Mouse (Mus musculus): ENCODE results near the gene Apold1. TPM values are rescaled to one million over a fixed set of nuclear protein-coding genes. Genes with fewer than 3 reads are reported as not detected.
A peak's percentile ranks its signal among the peaks of the same experiment; 100 is the strongest.

Gene Apold1
- total and polyA plus RNA-seq, 3 experiments = 0.08 to 0.12 TPM; not detected in 1

GRCm38 (mm10) chr6:134988377-134988776 is 6.9 kb downstream of the Apold1 start:
- Histone ChIP-seq H3K36me3 (ENCODE audit: control insufficient read depth in 1 of 2, insufficient read depth in 2 of 2, low read length in 2 of 2) (peaks cover 0 to 7% of the 10 kb centered on the region in 2 experiments; a peak in 2 of 4 replicates), H3K9me3 (replicated peaks; ENCODE audit: insufficient read depth, low read length) (no peaks in the 10 kb centered on the region), H3K4me1 (ENCODE audit: control insufficient read depth in 1 of 2, insufficient read depth in 2 of 2, low read length in 2 of 2) (peaks cover 5 to 27% of the 10 kb centered on the region in 2 experiments), H3K79me2 (ENCODE audit: control insufficient read depth, insufficient read depth, low read length, poor library complexity) (no peaks in the 10 kb centered on the region; the same call in 1 of the 2 replicates), H3K4me3 (ENCODE audit: control insufficient read depth in 1 of 2, insufficient read depth in 1 of 2, low read depth in 2 of 2, low read length in 2 of 2) (no peak overlapping the region), H3K9ac (ENCODE audit: control insufficient read depth, low read depth, low read length, poor library complexity, severe bottlenecking) (no peak overlapping the region), H3K27ac (ENCODE audit: control insufficient read depth, low read depth, low read length) (no peak overlapping the region), H3K27me3 (ENCODE audit: control insufficient read depth in 1 of 2, insufficient read depth in 2 of 2, low read length in 2 of 2) (no peaks in the 10 kb centered on the region)
- DNase-seq (ENCODE audit: low read depth, low spot score) = peak; percentile 53
- TF ChIP-seq ETS1 (IDR thresholded peaks at IDR 0.05; ENCODE audit: low read depth, low read length) = peak; percentile 33; the same call in 1 of the 2 replicates
- TF ChIP-seq KAT2A (conservative IDR thresholded peaks at IDR 0.05; ENCODE audit: low read depth, low read length) = no peak
- TF ChIP-seq TCF12 (IDR thresholded peaks at IDR 0.05; ENCODE audit: low read depth, low read length) = peak; percentile 66
- TF ChIP-seq MAZ (IDR thresholded peaks at IDR 0.05; ENCODE audit: low read depth, low read length) = no peak
- no peak for TF ChIP-seq MXI1 (IDR thresholded peaks at IDR 0.05; ENCODE audit: low read depth, low read length)
- no peak for TF ChIP-seq MAX (IDR thresholded peaks at IDR 0.05; ENCODE audit: low read length)
- no peak for TF ChIP-seq RAD21 (IDR thresholded peaks at IDR 0.05; ENCODE audit: low read depth, low read length)
- TF ChIP-seq TAL1 (IDR thresholded peaks at IDR 0.05; ENCODE audit: low read length) = no peak
- TF ChIP-seq NELFE (IDR thresholded peaks at IDR 0.05; ENCODE audit: low read depth, low read length) = no peak
- 0 out of 2 replicates have a peak, but pooled peaks have one; percentile 21 for TF ChIP-seq GATA1 (IDR thresholded peaks at IDR 0.05; ENCODE audit: low read depth, low read length)
- TF ChIP-seq ZNF384 (IDR thresholded peaks at IDR 0.05; ENCODE audit: low read depth, low read length) = no peak
- TF ChIP-seq EP300 (IDR thresholded peaks at IDR 0.05; ENCODE audit: low read depth in 1 of 2, low read length in 2 of 2) = peak in 1 of 2 experiments; percentile 59; a peak in 2 of 4 replicates
- no peak for TF ChIP-seq MAFK (IDR thresholded peaks at IDR 0.05; ENCODE audit: borderline replicate concordance, low read depth, low read length)
- no peak for TF ChIP-seq POLR2AphosphoS2 (IDR thresholded peaks at IDR 0.05; ENCODE audit: low read length)
- TF ChIP-seq GABPA (IDR thresholded peaks at IDR 0.05; ENCODE audit: low read depth, low read length) = no peak

- DNase-seq (ENCODE audit: low read depth, low spot score) = peak; percentile 53
- H3K4me1 ChIP-seq (ENCODE audit: control insufficient read depth in 1 of 2, insufficient read depth in 2 of 2, low read length in 2 of 2) = peaks cover 2 to 18% of the 10 kb centered on the region in 2 experiments; a peak in 3 of 4 replicates
- no peaks in the 10 kb centered on the region for H3K36me3 ChIP-seq (ENCODE audit: control insufficient read depth in 1 of 2, insufficient read depth in 2 of 2, low read length in 2 of 2)
- no peak overlapping the region for H3K4me3 ChIP-seq (ENCODE audit: control insufficient read depth in 1 of 2, insufficient read depth in 1 of 2, low read depth in 2 of 2, low read length in 2 of 2)
- TF ChIP-seq EP300 (IDR thresholded peaks at IDR 0.05; ENCODE audit: low read depth in 1 of 2, low read length in 2 of 2) (peak in 1 of 2 experiments; percentile 65; a peak in 2 of 4 replicates), ZNF384 (IDR thresholded peaks at IDR 0.05; ENCODE audit: low read depth, low read length) (no peak), MAFK (IDR thresholded peaks at IDR 0.05; ENCODE audit: borderline replicate concordance, low read depth, low read length) (no peak), GATA1 (IDR thresholded peaks at IDR 0.05; ENCODE audit: low read depth, low read length) (peak; percentile 20; the same call in 1 of the 2 replicates), TCF12 (IDR thresholded peaks at IDR 0.05; ENCODE audit: low read depth, low read length) (peak; percentile 75), ETS1 (IDR thresholded peaks at IDR 0.05; ENCODE audit: low read depth, low read length) (peak; percentile 51), CTCF (IDR thresholded peaks at IDR 0.05 in 2 of 3, conservative IDR thresholded peaks at IDR 0.05 in 1 of 3; ENCODE audit: control insufficient read depth in 1 of 3, insufficient read depth in 1 of 3, low read depth in 2 of 3, low read length in 3 of 3, poor library complexity in 1 of 3, severe bottlenecking in 1 of 3) (no peak), HCFC1 (IDR thresholded peaks at IDR 0.05; ENCODE audit: low read depth, low read length) (no peak), RCOR1 (IDR thresholded peaks at IDR 0.05; ENCODE audit: low read depth, low read length) (no peak)
- H3K27ac ChIP-seq (ENCODE audit: control insufficient read depth, low read depth, low read length) = no peak overlapping the region
- no peaks in the 10 kb centered on the region for H3K27me3 ChIP-seq (ENCODE audit: control insufficient read depth in 1 of 2, insufficient read depth in 2 of 2, low read length in 2 of 2)
- no peaks in the 10 kb centered on the region for H3K9me3 ChIP-seq (replicated peaks; ENCODE audit: insufficient read depth, low read length)
- H3K79me2 ChIP-seq (ENCODE audit: control insufficient read depth, insufficient read depth, low read length, poor library complexity) = no peaks in the 10 kb centered on the region
- H3K9ac ChIP-seq (ENCODE audit: control insufficient read depth, low read depth, low read length, poor library complexity, severe bottlenecking) = no peak overlapping the region
These were observed 9.2 kb downstream of the Apold1 start for GRCm38 (mm10) chr6:134990674-134991073.
